Mouse (Mus musculus): ENCODE results near the gene Diaph2.
"Not testable (repeated sequence)": the region's sequence is repeated elsewhere in the genome, so short reads cannot be mapped to it uniquely, and the experiment has no call there.

Gene Diaph2

GRCm38 (mm10) chrX:129749571-129750061 is at the start of gene Diaph2:
Gene Diaph2 (plus strand): TSS chrX:129749742.
- DNase-seq, result peak; percentile 67 to 77

GRCm38 (mm10) chrX:129701634-129702312 is 47.8 kb upstream of the Diaph2 start:
- no peak for DNase-seq

DNA sequence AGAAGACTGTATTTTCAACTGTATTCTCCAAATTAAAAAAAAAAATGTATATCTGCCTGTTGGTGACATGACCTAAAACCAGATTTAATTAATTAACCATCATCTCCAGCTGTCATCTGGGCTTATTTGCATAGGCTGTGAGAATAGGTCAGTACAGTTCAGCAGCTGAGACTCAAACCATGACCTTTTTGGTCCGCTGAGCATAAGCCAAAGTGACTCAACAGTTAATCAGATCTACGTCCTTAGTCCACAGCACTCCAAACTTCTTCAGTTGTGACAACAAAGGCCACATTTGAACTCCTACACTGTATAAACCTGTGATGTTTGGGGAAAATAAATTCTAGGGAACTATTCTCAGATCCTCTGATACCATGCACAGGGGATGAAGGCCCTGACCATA is 39.9 kb upstream of the Diaph2 start:
- no peak for DNase-seq

DNA sequence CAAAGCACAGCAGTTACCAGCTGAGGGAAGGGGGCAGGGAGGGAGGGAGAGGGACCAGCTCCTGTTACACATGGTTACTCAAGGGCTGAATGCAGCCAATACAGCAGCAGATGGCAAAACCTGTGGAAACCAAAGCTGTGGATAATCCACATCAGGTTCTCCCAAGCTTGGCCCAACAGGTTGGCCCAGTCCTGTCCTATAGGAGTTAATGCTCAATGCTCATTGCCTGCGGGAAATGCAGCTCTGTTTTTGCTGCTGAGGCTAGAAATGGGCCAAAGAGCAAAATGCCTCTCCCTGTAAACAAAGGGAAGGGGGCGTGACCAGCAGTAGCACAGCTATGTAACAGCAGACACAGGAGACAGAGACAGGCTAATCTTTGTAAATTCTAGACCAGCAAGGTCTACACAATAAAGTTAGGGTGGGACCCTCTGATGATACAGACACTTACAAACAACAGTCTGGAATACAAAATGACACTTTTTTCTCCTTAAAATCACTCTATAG is 20.8 kb upstream of the Diaph2 start:
- peak in 1 of 2 experiments; percentile 1 for DNase-seq

DNA sequence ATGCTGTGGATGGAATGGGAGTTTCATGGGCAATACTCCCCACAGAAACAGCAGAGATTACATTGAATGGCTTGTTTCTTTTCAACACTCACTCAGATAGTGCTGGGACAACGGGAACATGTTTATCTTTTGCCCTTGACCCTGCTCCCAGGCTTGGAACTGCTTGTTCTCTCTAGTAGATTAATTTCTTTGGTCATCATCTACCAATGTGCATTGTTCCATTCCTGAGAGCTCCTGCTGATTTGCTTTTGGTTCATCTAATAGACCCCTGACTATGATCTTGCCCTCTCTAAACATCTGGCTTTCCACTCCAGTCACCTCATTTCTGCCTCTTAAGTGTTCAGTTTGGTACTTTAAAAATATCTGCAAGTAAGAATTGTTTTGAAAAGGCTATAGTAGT is 13.0 kb upstream of the Diaph2 start:
- no peak for DNase-seq

DNA sequence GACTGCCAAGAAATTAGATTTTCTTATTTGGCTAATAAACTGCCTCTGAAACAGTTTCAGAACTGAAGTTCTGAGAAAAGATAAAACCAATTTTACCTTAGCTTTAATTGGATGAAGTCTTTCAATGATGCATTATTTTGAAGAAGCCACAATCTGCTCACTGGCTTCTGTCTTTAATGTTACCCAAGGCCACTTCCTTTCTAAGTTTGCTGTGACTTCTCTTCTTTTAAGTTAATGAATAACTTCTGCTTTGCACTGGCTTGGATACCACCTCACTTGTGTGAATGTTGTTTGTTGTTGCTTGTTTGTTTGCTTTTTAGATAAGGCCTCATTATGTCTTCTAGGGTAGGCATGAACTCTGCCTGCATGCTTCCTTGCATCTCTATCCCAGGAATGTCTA is 10.3 kb upstream of the Diaph2 start:
- no peak for DNase-seq

GRCm38 (mm10) chrX:129742981-129743380 is 6.6 kb upstream of the Diaph2 start:
- DNase-seq, result no peak

DNA sequence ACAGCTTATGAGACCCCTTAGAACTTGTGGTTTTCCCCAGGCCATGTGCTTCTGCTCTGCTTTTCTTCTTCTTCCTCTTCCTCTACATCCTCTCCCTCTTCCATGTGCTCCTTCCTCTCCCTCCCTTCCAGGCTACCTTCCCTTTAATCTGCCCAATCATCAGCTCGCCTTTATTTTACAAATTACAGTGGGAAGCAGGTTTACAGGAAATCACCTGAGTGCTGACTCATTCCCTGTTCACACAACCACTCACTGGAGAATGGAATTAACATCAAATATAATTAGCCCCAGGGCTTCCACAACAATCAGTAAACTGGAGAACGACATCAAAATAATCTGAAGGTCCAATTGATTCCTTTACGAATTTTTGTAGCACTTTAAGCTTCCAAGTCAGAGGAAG is 3.6 kb upstream of the Diaph2 start:
- DNase-seq, result no peak

DNA sequence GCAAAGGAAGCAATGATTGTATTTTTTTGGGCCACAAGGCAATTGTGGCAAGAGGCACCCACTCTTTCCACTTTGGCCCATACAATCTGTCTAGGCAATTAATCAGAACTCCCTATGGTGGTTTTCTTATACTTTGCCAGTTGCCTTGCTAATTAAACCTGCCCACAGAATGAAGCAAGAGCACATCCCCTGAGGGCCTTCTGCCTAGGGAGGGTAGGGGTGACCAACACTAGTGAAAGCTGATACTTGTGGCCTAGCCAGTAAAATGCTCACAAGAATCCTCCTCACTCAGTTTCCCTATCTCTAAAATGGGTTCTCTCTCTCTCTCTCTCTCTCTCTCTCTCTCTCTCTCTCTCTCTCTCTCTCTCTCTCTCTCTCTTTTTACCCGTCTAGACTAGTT is 440 bp upstream of the Diaph2 start:
- DNase-seq, result no peak

DNA sequence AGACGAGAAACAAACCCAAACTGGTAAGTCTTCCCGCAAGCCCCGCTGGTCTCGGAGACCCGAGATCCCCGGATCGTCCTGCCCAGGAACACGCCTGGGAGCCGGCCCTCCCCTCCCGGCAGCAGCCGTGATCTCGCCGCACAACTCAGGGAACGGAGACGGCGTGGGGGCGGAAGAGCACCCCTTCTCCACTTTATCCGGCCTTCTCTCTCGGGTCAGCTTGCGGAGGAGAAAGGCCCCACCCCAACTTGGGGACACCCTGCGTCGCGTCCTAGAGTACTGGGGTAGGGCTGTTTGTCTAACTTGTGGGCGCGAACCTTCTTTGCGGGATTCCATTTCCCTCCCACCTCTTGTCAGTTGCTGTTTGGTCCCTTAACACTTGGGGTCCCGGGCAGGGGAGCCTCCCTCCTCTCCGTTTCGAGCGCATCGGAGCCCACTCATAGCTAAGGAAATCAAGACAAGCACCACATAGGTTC is 590 bp downstream of the Diaph2 start:
- no peak for DNase-seq

DNA sequence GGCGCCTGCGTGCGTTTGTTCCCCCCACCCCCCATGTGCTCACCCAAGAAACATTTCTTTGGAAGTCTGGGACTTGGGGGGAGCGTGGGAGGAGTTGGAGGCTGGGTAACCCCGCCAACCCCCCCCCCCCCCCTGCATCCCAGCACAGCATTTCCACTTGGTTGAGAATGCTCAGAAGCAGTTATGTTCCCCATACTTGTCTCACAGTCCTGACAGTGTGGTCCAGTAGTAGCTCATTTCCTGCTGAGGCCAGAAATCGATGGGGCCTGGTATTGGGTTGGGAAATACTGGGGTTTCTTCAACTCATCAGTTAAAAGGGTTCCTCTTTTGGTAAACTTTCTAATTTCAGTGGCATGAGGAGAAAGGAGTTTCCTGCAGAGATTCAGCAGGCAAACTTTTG is 1.1 kb downstream of the Diaph2 start:
- DNase-seq, result no peak

DNA sequence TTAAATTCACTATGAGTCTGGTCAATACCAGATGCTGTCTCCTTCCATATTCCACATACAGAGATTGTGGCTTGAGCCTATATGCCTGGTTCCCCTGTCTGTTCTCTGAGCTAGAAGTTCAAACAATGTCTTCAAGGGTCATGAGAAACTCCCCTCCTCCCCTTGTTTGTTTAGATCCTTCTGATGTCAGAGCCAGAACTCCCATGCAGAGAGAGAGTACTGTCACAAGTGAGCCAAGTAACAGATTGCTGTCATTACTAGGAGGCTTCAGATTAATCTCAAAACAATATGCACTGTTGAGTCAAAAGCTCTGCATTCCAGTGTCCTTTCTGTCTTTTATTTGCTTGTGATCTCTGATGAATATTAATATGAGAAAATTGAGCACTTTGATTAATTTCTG is 7.1 kb downstream of the Diaph2 start:
- no peak for DNase-seq

DNA sequence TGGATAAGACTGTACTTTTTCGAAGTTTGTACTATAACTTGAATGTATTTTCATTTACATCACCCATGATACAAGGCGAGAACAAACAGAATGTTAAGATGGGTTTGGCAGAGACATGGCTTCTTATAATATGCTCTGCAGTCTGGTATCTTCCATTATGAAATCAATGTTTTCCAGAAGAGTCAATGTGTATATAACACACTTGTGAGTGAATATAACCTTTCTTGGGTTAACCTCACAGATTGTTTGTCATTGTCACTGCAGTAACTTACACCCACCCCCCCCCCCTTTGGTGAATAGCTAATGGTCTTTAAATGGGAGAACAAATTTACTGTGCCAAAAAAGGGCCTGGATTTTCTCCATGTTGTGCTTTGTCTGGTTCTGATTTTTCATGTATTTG is 13.1 kb downstream of the Diaph2 start:
- DNase-seq, result no peak

- no peak for DNase-seq
Measured at GRCm38 (mm10) chrX:129765378-129765777, 15.8 kb downstream of the Diaph2 start.

GRCm38 (mm10) chrX:129766811-129767210 is 17.3 kb downstream of the Diaph2 start:
- DNase-seq, result no peak

DNA sequence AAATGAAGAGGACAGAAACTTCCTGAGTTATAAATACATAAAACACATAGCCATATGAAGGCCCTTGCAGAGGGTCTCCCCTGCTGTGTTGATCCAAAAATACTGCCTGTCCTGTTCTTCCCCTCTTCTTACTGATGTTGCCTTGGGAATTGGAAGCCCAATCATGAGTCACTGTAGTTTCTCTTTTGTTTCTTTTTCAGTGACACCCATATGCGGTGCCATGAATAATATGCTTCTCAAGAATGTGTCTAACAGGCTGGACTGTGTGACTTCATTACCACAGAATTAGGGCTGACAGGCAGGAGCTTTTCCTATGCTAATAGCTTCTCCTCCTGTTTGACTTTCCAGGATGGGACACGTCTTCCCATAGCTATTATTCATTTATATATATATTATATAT is 21.1 kb downstream of the Diaph2 start:
- no peak for DNase-seq

GRCm38 (mm10) chrX:129773556-129774255 is 24.2 kb downstream of the Diaph2 start:
- no peak for DNase-seq

DNA sequence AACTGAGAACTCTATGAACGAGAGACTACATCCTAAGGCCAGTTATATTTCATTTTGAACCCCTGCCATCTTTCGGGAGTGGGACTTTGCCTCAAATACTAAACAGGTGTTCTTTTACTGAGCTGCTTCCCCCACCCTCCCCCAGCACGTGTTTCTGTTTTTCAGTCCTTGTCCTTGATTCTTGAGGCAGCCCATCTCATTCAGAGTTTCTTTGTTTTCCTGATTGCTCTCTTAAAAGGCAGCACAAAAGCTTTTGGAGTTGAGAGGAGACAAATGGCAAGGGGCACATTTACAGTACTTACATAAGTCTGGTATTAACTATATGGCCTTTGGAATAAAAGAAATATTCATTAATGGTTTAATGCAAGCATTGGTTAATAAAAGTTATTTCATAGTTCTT is 24.9 kb downstream of the Diaph2 start:
- no peak for DNase-seq

- no peak for DNase-seq
Measured at GRCm38 (mm10) chrX:129776761-129777160, 27.2 kb downstream of the Diaph2 start.

DNA sequence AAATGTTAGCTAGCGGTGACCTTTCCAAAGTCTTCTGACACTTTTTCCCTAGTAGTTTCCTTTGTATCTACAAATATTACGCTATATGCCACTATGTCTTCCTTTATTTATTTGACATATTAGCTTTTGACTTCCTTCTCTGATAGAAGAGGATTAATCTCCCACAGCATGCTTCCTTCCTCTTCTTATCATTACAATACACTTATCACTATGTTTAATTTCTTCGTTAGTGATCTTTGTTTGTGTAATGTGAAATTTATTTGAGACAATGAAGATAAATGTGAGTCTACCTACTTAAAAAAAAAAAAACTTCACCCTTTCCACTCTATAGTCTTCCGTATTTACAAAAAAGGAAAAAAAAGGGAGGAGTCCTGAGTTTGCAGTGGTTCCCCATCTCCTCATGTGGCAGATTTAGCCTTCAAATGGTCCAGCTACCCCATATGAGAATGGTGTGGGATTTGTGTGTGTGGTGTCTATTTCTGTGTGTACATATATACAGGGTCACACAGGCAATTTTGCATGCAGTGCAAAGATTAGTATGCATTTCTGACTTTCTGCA is 27.9 kb downstream of the Diaph2 start:
- DNase-seq, result no peak

DNA sequence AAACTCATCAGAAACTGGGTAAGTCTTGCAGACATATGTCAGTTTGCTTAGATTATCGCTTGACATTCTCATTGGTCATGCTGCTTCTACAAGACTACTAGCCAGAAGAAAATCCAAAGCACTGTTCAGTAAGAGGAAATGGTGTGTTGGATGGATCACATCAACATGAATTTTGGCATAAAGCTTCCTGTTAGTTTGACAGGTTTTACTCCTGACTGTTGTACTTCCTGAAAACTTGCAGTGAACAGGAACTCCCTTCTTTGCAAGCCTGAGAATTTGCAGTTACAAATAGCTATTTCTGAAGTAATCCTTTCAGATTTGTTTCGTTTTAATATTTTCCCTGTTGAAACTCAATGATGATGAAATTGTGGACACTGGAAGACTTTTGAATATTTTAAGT is 32.3 kb downstream of the Diaph2 start:
- DNase-seq, result no peak

DNA sequence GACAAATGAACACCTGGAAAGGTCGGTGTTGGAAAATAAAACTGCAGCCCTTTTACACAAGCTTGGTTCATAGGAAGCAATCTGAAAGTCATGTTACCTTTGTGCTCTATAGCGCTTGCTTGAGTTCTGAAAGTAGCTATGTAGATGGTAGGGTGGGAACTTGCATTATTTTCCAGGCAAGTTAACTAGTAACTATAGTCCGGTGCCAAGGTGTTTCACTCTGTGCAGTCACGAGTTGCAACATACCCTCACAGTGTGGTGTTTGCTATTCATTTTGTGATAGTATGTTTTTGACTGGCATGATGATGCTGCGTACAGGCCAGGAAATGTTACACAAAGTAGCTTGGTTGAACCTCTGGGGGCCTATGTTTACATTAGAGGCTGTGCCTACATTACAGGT is 34.5 kb downstream of the Diaph2 start:
- no peak for DNase-seq

GRCm38 (mm10) chrX:129799920-129800319 is 50.4 kb downstream of the Diaph2 start:
- not testable (repeated sequence) for DNase-seq

GRCm38 (mm10) chrX:129831903-129832302 is 82.4 kb downstream of the Diaph2 start:
- DNase-seq, result peak in 1 of 2 experiments; percentile 51

Measured in cerebellum, postnatal 10 days (tissue).